Mouse (Mus musculus) liver, adult 2 months (tissue): ENCODE results near the gene Mnt.

Experiments used
- CTCF ChIP-seq: fragments of 200-500 bp; IDR thresholded peaks from 2 replicates; pipeline ENCODE4 v1.5.1; 2011; ENCODE audit warnings: low read depth, low read length, control low read depth
- POLR2A ChIP-seq: fragments of 200-500 bp; IDR thresholded peaks from 2 replicates; pipeline ENCODE4 v1.6.1; 2011; ENCODE audit warnings: low read length, control low read depth; ENCODE audit not compliant: insufficient read depth; ENCODE audit errors: extremely low read depth

DNA sequence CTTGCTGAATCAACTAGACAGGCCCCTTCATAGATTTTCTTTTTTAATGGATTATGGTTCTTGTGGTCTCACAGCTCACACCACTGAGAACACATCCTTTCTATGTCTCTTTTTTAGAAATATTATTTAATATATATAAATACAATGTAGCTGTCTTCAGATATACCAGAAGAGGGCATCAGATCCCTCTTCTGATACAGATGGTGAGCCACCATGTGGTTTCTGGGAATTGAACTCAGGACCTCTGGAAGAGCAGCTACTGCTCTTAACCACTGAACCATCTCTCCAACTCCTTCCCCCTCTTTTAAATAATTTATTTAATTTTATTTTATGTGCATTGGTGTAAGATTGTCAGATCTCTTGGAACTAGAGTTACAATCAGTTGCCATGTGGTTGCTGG lies 20.6 kb upstream of the Mnt start:
- TF ChIP-seq POLR2A, result no peak
- TF ChIP-seq CTCF, result no peak
